Mouse (Mus musculus) G1E-ER4 (cell line): ENCODE results near the gene Tfcp2. TPM values are rescaled to one million over a fixed set of nuclear protein-coding genes. Genes with fewer than 3 reads are reported as not detected.

Experiments
- GATA1 ChIP-seq: IDR thresholded peaks from one replicate; pipeline ENCODE4 v1.8.0; 2012; ENCODE audit warnings: low read length, inconsistent platforms
- polyA plus RNA-seq: library from polyadenylated mRNA; stranded (reverse); fragments of >175 nt; gene quantifications from 2 replicates; pipeline ENCODE4 v1.2.3, GENCODE M21; 2012

The Tfcp2 gene
- polyA plus RNA-seq, 1 experiment, result 2.7 TPM

DNA sequence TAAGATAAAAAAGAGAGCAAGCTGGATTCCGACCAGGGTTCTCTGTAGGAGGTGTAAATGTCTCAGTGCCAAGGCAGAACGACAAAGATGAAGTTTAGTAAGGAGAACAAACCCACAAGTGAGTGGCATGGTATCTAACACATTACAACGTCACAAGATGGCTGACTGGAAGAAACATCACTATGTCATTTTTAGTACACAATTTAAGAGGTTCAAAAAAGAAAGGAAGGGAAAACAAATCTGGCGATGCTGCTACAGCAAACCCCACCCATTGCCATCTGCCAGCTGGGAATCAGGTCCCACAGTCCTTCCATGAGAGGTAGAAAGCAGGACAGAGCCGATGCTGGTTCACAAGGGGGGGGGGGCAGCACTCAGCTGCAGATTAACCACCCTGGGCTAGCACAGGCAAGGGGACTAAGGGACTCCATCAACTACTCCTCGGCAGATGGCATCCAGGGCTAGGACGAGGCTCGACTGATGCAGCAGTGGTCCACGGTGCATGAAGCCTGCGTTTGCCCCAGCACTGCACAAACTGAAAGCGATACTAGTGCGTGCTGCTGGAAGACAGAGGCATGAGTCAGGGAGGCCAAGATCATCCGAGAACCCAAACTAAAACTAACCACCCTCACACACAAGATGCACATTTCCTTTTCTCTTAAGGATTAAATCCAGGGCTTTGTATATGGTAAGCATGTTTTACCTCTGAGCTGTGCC lies 43.2 kb downstream of the Tfcp2 start:
- no peak for TF ChIP-seq GATA1

DNA sequence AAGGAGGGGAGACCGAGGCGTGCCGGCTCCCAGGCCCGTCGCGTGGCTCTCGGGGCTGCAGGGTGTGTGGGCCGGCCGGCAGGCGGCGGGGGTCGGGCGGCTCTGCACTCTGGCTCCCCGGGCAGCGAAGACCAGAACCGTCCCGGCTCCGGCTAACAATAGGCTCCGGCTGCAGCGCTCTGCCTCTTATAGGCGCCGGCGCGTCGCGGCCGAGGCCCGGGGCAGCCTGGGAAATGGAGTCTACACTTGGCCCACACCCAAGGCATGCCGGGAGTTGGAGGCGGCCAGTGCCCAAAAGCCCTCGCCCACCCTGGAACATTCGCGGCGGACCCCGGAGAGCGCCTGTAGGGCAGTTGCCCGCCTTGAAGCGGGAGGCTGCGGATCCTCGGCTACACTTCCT lies 56.7 kb downstream of the Tfcp2 start, which contains the start of gene Csrnp2:
Gene Csrnp2, minus strand, starts transcription at position 387 of the 400 bp plus-strand sequence.
- no peak for TF ChIP-seq GATA1

DNA sequence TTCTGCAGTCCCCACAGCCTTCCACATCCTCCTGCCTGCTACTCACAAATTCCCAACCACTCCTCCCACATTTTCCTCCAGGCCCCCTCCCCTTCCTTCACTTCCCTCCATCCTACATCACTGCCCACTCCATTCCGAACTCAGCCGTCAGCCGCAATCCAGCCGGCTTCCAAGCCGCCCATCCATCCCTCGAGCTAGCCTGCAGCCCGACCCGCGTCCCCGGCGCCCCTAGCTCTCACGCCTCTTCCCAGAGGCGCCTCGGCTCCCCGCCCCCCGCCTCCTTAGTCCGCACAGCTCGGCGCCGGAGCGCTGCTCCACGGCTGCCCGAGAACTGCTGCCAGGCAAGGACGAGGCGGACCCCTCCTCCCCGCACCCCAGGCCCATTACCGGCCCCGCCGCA lies 57.2 kb downstream of the Tfcp2 start:
- TF ChIP-seq GATA1, result no peak

DNA sequence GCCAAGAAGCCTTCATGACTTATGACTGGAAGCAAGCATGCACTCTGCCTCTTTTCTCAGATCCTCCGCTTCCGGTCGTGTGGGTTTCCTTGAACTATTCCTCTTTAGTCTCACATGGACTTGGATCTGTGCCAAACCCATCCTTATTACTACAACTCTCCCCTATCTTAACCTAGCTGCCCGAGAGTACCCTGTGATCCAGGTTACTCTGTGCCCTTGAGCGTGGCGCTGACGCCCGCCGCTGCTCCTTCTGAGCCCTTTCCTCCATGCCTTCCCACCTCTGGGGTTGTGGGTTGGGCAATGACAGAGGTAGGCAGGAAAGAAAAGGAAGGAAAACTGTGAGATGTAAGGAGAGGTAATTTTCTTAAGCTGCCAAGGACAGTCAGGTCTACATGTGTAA lies 59.8 kb downstream of the Tfcp2 start:
- no peak for TF ChIP-seq GATA1

DNA sequence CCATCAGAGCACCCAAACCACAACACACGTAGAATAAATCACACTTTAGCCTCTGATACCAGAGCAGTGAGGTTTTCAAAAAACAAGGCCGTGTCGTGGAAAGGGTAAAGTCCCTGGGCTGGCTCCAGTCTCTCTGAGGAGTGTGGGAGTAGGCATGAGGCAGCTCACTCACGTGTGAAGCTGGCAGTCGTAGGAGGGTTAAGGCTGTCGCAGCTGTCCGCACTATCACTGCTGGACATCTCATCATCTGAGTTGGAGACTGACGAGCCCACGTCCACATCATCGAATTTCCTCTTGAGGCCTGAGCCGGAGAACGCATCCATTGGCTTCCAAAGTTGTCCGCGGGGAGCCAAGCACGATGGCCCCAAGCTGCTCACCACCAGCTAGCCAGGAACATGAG lies 62.5 kb downstream of the Tfcp2 start:
- no peak for TF ChIP-seq GATA1

DNA sequence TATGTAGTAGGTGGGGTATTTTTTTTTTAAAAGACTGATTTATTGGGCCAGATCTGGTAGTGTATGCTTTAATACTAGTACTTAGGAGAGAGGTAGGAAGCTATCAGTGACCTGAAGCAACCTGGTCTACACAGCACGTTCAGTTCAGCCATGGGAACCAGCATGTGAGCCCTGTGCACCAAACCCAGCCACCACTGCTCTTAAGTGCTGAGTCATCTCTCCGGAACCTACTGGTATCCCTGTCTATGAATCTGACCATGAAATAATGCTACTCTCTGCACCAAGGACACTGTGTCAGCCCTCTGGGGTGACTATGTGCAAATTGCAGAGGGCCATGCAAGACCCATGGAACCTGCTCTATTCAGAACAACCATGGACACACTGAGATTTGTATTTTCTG lies 64.8 kb downstream of the Tfcp2 start:
- TF ChIP-seq GATA1, result no peak

DNA sequence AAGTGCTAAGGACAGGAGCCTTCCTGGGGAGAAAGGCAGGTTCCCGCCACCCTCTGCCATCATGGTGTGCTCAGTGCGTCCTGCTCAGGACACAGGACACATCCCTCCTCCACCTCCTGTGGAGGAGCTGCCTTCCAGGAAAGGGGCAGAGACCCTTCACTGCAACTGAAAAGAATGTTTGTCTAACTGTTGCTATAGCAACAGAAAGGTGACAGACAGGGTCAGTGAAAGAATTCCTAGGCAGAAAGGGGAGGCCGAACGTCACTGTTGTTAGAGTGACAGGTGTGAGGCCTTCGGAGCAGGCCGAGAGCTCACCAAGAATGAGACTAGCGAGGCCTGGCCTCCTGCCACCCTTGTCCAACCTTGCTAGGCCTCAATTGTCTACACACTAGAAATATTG lies 65.4 kb downstream of the Tfcp2 start:
- TF ChIP-seq GATA1, result no peak

DNA sequence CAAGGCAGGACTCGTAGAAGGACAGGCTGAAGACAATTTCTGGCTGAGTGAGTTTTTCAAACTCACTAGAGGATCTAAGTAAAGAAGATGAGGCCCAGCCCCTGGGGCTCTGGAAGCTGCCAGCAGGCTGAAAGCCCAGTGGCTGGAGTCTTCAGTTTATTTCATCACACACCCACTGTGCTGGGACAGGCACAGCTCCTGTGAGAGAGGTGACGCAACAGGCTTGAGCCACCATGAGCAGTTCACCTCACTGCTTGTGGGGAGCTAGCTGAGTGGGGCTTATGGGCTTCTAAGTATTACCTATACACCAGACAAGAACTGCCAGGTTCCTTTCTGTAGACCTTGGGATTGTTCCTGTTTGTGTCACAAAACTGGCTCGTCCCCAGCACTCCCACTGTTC lies 66.2 kb downstream of the Tfcp2 start:
- no peak for TF ChIP-seq GATA1

DNA sequence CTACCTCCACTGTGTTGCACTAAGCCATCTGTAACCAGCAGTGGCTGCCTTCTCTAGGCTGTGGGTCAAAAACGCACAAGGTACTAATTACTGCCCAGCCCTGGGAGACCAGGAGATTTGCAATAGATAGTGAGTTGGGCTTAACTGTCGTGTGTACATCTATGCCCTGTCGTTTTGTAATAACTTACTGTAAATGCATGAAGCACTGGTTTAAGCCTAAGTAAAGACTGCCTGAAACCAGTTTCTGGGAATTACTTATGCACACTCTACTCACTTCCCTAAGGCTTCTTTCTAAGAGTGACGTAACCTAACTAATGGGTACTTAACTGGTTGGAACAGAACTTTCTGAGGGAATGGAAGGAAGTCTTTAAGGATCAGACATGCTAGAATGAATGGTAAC lies 72.9 kb downstream of the Tfcp2 start:
- no peak for TF ChIP-seq GATA1

DNA sequence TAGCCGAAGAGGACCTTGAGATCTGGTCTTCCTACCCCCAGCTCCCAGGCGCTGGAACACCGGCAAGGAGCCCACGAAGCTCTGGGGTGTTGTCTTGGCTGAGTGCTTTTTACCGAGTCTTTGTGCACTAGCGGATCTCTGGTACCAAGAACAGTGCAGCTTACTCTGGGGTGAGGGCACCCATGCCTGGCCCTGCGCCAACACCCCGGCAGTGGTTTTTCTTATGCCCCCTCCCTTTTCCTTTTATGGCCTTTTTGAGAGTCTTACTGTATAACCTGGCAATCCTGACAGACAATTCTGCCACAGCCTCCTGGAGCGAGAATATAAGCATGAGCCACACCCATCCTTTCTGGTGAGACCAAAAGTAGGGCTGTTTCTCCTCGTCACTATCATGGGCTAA lies 73.5 kb downstream of the Tfcp2 start:
- no peak for TF ChIP-seq GATA1

DNA sequence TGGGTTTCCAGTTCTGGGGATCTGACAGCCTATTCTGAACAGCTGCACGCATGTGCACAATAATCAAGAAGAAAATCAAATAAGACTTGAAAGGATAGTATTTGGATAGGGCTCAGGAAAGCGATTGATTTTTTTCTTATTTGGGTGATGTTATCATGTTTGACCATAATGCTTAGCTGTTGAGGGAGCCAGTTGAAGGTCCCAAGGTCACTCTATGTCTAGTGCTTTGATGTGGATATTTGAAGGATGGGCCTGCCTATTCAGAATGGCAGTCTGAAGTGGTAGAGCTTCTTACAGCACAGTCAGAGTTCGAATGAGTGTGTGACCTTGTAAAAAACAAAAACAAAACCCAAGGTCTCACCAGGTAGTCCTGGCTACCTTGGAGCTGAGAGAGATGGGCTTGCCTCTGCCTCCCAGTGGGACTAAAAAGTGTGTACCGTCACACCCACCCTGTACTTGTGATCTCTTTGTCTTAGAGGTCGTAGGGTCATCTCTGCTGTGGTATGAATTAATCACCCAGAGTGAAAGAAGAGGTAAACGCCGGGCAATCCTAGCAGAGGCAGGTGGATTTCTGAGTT lies 77.8 kb downstream of the Tfcp2 start:
- TF ChIP-seq GATA1, result no peak

DNA sequence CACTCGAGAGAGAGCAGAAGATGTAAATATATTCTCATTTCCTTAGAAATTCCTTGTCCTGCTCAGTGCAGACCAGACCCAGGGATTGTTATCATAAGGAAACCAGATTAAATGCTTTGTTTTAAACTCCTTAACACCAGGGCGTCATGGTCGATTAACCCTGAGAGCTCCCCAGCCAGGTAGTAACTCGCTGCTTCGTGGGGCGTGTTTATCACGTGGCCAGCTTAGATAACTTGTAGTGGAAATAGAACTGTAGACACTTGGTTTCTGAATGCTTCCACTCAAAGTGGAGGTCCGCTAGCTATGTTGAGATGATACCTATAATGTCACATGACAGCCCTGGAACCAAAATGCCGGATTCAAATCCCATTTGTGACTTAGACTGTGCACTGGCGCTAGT lies 81.8 kb downstream of the Tfcp2 start:
- TF ChIP-seq GATA1, result no peak

DNA sequence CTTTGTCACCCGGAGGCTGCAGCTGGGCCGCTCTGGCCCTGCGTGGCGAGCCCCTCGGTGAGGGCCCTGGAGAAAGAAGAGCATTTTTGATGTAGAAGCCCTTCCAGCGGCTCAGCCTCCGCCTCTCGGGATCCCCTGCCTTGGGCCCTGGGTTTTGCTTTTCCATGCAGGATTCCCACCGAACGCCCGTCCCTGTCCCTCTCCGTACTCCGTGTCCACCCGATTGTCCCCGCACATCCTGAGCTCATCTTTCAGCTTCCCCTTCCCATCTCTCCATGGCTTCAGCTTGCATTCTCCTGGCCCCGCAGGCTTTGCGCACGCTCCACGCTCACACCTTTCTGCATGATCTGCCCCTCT lies 82.6 kb downstream of the Tfcp2 start:
- no peak for TF ChIP-seq GATA1

DNA sequence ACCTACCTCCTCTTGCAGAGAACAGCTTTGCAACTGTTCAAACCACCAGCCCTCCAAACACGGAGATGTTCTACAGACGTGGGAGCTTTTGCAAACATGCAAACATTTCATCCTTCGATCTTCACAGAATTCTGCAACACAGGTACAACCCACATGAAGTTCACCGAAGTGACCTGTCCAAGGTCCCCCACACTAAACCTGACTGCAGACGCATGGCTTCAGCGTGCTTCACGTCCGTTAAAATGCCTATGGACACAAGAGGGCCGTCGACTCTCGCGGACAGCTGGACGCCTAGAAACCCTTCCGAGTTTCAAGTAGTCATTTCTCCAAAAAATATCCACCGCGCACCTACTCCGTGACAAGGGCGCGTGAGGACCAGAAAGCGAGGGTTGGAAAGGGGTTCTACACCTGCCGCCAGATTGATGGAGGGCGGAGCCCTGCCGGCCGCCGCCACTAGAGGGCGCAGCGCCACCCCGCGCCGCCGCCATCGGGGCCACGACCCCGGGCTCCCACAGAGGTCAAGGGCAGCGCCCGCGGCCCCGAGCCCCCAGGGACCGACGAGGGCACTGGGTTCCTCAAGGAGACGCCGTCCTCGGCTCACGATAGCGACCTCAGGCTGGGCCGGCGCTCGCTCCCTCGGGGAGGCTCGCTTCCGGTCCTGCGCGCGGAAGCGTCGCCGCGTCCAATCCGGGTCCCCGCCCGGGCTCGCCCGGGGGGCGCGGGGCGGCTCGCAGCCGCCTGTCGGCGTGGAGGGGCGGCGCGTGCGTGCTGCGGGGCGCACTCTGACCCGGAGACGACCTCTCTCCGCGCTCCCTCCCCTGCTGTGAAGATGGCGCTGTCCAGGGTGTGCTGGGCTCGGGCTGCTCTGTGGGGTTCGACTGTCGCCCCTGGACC lies 83.3 kb downstream of the Tfcp2 start, which contains the start of gene Letmd1:
Gene Letmd1, plus strand, starts transcription at position 729 of the 894 bp plus-strand sequence.
- no peak for TF ChIP-seq GATA1

DNA sequence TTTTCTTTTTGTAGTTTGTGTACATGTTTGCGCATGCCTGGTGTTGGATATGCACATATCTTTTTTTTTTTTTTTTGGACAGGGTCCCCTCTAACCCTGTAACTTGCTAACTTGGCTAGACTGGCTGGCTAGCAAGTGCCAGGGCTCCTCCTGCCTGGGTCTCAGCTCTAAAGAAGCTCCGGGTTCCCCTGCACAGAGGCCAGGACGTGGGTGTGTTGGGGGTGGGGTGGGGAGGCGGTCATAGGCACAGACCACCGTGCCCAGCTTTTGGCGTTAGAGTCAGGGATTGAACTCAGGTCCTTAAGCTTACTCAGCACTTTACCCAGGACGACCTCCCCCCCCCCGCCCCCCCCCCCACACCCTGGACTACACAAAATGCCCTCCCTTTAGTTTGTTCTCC lies 84.1 kb downstream of the Tfcp2 start:
- TF ChIP-seq GATA1, result no peak

DNA sequence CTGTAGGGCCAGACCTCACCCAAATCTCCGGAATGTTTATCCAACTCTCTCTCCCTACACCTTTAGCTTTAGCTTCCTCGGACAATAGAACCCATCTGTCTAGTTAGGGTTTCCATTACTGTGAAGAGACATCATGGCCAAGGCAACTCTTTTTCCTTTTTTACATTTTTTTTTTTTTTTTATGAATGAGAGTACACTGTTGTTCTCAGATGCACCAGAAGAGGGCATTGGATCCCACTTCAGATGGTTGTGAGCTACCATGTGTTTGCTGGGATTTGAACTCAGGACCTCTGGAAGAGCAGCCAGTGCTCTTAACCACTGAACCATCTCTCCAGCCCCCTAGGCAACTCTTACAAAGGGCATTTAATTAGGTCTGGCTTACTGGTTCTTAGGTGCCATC lies 86.4 kb downstream of the Tfcp2 start:
- no peak for TF ChIP-seq GATA1
